Mouse (Mus musculus): ENCODE measurements around the gene Rrp12. TPM values are rescaled to one million over a fixed set of nuclear protein-coding genes. Genes with fewer than 3 reads are reported as not detected.
A peak's percentile ranks its signal among the peaks of the same experiment; 100 is the strongest.
"Not testable (repeated sequence)": the region's sequence is repeated elsewhere in the genome, so short reads cannot be mapped to it uniquely, and the experiment has no call there.

Rrp12 gene
- polyA plus RNA-seq, 1 experiment from 2014 or later, result 17.4 TPM

DNA sequence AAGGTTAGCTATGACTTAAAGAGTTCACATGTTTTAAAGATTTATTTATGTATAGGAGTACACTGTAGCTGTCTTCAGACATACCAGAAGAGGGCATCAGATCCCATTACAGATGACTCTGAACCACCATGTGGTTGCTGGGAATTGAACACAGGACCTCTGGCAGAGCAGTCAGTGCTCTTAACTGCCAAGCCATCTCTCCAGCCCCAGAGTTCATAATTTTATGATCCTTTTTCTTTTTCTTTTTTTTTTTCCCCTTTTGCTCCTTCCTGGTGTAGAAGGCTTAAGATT, 18.6 kb upstream of the Rrp12 start:
- not testable (repeated sequence) for H3K9me3 ChIP-seq; H3K27me3 ChIP-seq; H3K9ac ChIP-seq; H3K4me3 ChIP-seq; ATAC-seq (ENCODE audit: insufficient number of reproducible peaks, low FRiP score, low TSS enrichment, low read depth); H3K27ac ChIP-seq
- peak overlapping the region; percentile 83; the same call in 1 of the 2 replicates for H3K4me2 ChIP-seq
- H3K4me1 ChIP-seq, result peaks cover 19% of the 10 kb centered on the region
- peaks cover 29% of the 10 kb centered on the region for H3K36me3 ChIP-seq

DNA sequence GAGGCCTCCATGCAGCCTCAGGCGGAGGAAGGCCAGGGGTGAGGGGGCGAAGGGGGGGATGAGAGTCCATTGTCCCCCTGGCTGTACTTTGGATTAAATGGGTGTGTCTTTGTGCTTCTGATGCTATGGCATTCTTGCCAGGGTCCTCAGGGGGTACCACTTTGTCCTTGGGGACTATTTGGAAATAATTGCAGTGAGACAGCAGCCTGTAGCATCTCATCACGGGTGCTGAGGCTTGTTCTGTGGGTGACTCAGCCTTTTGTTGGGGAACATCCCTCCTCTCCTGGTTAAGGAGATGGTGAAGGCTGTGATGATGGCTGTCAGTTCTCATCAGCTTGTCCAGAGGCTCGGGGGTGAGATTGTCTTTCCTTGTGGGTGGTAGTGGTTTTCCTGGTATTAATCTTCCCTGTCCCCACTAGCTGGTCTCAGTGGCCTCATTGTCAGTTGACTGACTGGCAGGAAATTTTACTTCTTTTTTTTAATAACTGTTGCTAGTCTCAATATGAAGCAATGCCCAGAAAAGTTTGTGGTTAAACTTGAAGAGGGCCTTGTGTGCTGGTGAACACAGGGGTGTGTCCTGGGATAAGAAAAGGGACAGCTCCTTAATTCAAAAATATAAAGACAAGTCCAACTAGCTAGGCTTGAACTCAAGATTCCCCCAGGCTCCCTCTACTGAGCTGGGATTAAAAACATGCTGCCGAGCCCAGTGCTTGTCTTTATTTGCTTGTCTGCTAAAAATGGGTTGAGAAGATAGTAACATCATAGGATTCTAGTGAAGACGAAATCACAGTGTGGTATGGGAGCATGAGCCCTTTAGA, 18.0 kb upstream of the Rrp12 start:
- peaks cover 24% of the 10 kb centered on the region for H3K36me3 ChIP-seq
- H3K4me3 ChIP-seq, result peak overlapping the region; percentile 89
- peak overlapping the region; percentile 83 for H3K4me2 ChIP-seq
- peaks cover 19% of the 10 kb centered on the region for H3K4me1 ChIP-seq
- WGBS, result 38% methylated on average over 6 of the region's 6 CpGs
- H3K9me3 ChIP-seq, result no peaks in the 10 kb centered on the region
- H3K9ac ChIP-seq, result peak overlapping the region; percentile 85
- H3K27ac ChIP-seq, result no peak overlapping the region; the same call in 1 of the 2 replicates
- H3K27me3 ChIP-seq, result no peaks in the 10 kb centered on the region
- ATAC-seq (ENCODE audit: insufficient number of reproducible peaks, low FRiP score, low TSS enrichment, low read depth), result no peak

DNA sequence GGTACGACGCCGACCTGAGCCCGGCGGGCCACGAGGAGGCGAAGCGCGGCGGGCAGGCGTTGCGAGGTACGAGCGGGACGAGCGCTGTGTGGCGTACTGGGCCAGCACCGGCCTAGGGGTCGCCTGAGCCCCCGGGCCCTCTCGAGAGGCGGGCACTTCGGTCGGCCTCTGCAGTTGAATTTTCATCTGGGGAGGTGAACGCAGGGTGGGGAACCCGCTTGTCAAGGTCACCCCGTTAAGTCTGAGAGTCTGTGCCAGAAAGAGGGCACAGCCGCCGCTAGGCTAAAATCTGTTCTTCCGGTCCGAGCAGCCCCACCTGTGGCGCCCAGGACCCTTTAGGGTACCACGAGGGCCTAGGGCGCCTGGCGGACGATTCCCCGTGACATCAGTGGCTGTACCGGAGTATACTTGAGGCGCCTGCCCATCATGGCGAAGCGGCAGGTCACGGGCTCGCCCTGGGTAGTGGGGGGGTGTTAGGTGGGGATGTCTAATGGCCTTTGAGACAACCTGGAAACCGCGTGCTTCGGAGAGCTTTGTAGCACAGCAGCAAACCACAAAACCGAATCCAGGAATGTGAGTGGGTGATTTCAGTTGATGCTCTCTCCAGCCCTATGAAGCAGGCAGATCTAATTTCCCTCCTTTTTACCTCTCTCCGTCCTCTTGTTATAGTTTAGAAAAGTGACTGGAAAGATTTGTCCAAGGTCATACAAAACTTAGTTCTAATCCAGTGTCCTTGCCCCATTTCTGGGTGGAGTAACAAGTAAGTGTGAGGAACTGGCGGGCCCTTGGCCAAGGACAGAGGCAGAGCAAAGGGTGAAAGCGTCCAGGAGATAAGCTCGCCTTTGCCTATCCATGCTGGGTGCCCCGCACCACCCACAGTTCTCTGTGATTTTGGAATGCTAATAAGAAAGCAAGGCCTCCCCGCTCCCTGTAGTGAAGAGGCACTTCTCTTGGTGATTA, 16.4 kb upstream of the Rrp12 start:
- Histone ChIP-seq H3K27ac (peak overlapping the region; percentile 95), H3K4me1 (peaks cover 19% of the 10 kb centered on the region), H3K4me3 (peak overlapping the region; percentile 89), H3K27me3 (no peaks in the 10 kb centered on the region), H3K36me3 (peaks cover 18% of the 10 kb centered on the region), H3K9me3 (no peaks in the 10 kb centered on the region), H3K9ac (peak overlapping the region; percentile 85), H3K4me2 (peak overlapping the region; percentile 83)
- under 1% methylated on average over 48 of the region's 53 CpGs for WGBS
- ATAC-seq (ENCODE audit: insufficient number of reproducible peaks, low FRiP score, low TSS enrichment, low read depth), result peak; percentile 63

DNA sequence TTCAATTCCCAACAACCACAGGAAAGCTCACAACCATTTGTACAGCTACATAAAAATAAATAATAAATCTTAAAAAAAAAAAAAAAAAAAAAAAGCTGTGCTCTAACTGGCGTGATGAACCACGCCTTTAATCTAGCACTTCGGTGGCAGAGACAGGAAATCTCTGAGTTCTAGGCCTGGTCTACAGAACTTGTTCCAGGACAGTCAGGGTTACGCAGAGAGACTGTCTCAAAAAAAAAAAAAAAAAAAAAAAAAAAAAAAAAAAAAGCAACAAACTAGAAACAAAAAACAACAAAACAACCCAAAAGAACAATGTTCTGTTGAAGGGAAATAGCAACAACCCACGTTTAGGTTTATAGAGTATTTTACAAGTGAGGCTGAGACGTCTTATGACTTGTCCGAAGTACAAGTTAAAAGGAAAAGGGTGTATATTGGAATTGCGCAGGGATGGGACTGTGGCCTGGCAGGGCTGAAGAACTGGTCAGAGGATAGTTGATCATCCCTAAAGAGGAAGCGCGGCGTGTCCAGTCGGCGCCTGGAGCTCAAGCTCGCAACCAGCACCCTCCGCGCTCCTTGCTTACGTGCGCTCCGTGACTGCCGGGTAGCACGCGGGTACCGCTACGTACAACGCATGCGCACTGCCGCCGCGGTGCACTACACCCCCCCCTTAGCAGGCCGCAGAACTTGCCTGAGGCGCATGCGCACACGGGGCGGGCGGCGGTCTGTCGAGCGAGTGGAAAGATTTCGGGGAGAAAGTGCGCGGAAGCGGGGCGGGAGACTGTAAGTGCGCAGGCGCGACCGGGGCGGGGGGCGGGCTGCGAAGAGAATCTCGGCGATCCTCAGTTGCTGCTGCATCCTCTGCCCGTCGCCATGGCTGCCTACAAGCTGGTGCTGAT, 15.5 kb upstream of the Rrp12 start, which contains the start of gene Pgam1:
Gene Pgam1, plus strand, starts transcription at position 746 of the 896 bp plus-strand sequence.
- peaks cover 19% of the 10 kb centered on the region for H3K4me1 ChIP-seq
- peak; percentile 93 for ATAC-seq (ENCODE audit: insufficient number of reproducible peaks, low FRiP score, low TSS enrichment, low read depth)
- H3K27ac ChIP-seq, result peak within 1 kb of the TSS; percentile 95
- H3K36me3 ChIP-seq, result peaks cover 8% of the 10 kb centered on the region
- H3K4me3 ChIP-seq, result peak within 1 kb of the TSS; percentile 89
- no peaks in the 10 kb centered on the region for H3K9me3 ChIP-seq
- H3K9ac ChIP-seq, result peak within 1 kb of the TSS; percentile 85
- H3K27me3 ChIP-seq, result no peaks in the 10 kb centered on the region
- H3K4me2 ChIP-seq, result peak within 1 kb of the TSS; percentile 83
- 7% methylated on average over 54 of the region's 54 CpGs for WGBS

DNA sequence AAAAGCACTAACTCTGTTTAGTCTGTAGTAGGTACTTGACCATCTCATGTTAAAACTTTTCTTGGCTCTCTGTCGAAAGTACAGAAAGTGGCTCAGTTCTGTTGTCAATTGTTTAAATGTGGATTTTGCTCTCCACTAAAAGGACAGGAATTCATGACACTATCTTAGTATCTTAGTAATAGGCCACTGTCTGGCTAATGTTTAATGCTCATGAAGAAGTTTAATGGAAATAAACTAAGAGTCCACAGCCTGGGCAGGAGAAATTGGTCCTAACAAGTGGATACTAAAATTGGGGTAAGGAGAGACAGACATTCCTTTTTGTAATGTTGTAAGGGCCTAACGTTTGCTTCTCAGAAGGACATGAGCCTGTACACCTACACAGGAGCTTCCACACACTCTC, 14.4 kb upstream of the Rrp12 start:
- 84% methylated on average over 2 of the region's 2 CpGs for WGBS
- no peak for ATAC-seq (ENCODE audit: insufficient number of reproducible peaks, low FRiP score, low TSS enrichment, low read depth)
- H3K27me3 ChIP-seq, result no peaks in the 10 kb centered on the region
- peaks cover 19% of the 10 kb centered on the region for H3K4me1 ChIP-seq
- no peak overlapping the region for H3K4me3 ChIP-seq
- no peak overlapping the region for H3K9ac ChIP-seq
- no peak overlapping the region for H3K4me2 ChIP-seq
- no peaks in the 10 kb centered on the region for H3K36me3 ChIP-seq
- H3K27ac ChIP-seq, result no peak overlapping the region
- no peaks in the 10 kb centered on the region for H3K9me3 ChIP-seq

DNA sequence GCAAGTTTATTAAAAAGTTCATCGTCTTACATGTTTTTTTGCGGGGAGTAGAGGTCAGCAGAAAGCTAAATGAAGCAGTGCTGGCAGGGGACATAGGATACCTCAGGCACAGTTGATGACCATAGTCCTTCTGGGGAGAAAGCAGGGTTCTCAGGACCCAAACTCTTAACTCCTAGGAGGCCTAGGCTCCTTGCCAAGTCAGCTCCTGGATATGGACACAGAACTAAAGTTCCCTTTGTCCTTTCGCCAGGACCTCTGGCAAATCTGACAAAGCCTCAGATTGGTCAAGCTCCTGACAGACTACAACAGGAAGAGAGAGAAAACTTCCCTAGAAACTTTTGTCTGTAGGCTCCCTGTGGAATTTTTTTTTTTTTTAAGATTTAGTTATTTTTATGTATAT, 12.8 kb upstream of the Rrp12 start:
- H3K4me3 ChIP-seq, result no peak overlapping the region
- no peak for ATAC-seq (ENCODE audit: insufficient number of reproducible peaks, low FRiP score, low TSS enrichment, low read depth)
- WGBS, result 83% methylated on average over 3 of the region's 3 CpGs

DNA sequence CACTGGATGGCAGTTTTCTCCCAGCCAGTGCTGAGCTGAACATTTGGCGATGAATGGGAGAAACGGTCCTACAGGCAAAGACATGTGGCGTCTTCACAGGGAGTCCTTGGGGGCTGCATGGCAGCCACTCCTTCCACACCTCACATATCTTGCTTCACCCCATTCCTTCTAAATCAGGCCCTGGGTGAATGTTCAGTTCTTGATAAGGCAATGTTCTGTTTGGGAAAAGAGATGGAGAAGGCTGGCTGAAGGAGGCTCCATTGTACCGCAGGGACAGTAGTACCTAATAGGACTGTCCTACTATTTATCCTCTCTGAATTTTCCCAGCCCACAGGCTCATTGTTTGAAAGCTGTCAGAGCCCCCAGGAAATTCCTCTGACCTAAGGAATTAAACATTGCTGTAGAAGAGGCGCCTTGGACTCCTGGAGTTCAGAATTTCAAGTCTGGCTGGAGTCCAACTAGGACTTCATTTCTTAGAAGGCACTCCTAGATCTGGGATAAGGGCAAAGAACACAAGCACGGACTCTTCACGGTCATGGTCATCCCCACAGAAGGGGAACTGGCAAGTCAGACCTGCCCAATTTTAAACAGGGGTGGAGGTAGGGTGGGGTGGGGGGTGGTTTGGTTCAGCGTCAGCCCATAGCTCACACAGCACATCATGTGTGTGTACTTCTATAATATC, 11.2 kb upstream of the Rrp12 start:
- Histone ChIP-seq H3K27me3 (no peaks in the 10 kb centered on the region), H3K9me3 (no peaks in the 10 kb centered on the region), H3K27ac (peak overlapping the region; percentile 43), H3K4me3 (no peak overlapping the region), H3K9ac (no peak overlapping the region), H3K36me3 (no peaks in the 10 kb centered on the region), H3K4me1 (no peaks in the 10 kb centered on the region), H3K4me2 (no peak overlapping the region)
- no peak for ATAC-seq (ENCODE audit: insufficient number of reproducible peaks, low FRiP score, low TSS enrichment, low read depth)
- WGBS, result 43% methylated on average over 8 of the region's 8 CpGs

More for the DNA sequence above, 12.8 kb upstream of the Rrp12 start:
- Histone ChIP-seq H3K9me3 (no peaks in the 10 kb centered on the region), H3K27me3 (no peaks in the 10 kb centered on the region), H3K27ac (no peak overlapping the region), H3K36me3 (no peaks in the 10 kb centered on the region), H3K4me1 (peaks cover 10% of the 10 kb centered on the region), H3K4me2 (no peak overlapping the region), H3K9ac (no peak overlapping the region)

DNA sequence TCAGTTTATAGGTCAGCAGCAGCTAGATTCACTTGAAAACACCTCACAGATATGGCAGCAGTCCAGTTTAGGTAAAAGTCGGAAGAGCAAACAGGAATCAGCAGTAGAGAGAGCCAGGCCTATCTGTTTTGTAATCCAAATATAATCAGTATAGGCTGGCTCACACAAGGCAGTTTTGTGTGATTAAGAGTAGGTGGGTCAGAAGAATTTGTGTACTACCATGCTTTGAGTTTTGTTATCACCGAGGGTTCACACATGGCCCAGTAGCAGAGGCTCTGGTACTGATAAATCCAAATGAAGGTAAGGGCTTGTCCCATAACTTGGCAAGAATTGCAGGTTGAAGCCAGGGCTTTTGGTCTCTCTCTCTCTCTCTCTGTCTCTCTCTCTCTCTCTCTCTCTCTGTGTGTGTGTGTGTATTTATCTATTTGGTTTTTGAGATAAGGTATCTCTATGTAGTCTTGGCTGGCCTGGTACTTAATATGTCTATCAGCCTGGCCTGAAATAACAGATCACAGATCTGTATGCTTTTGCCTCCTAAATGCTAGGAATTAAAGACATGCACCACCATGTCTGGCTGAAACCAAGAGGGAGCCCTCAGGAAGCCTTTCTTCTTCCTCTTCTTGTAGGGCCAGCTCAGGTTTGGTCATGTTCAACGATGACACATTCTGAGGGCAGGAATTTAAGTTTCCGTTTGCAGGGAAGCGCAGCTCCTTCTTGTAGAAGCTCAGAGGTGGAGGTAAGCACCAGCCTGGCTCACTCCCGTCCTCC, 10.5 kb upstream of the Rrp12 start:
- 51% methylated on average over 6 of the region's 6 CpGs for WGBS
- H3K9me3 ChIP-seq, result no peaks in the 10 kb centered on the region
- no peak overlapping the region for H3K4me3 ChIP-seq
- no peak overlapping the region for H3K4me2 ChIP-seq
- no peak for ATAC-seq (ENCODE audit: insufficient number of reproducible peaks, low FRiP score, low TSS enrichment, low read depth)
- peaks cover 4% of the 10 kb centered on the region; the same call in 1 of the 2 replicates for H3K4me1 ChIP-seq
- no peaks in the 10 kb centered on the region for H3K36me3 ChIP-seq
- peak overlapping the region; percentile 43 for H3K27ac ChIP-seq
- no peak overlapping the region for H3K9ac ChIP-seq
- H3K27me3 ChIP-seq, result no peaks in the 10 kb centered on the region

DNA sequence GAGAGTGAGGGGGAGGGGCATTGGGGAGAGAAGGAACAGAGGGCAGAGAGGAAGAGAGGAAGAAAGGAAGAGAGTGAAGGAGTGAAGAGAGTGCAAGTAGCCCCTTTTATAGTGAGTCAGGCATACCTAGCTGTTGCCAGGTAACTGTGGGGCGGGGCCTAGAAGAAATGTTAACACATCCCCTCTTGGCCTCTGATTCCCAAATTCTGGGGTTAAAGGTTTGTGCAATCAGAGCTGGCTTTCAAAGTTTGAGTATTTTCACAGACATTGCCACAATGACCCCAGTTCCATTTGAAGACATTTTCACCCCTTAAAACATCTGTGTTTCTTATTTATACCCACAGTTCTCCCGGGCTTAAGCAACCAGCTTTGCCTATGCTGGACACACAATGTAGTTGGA, 9.3 kb upstream of the Rrp12 start:
- no peak for ATAC-seq (ENCODE audit: insufficient number of reproducible peaks, low FRiP score, low TSS enrichment, low read depth)
- Histone ChIP-seq H3K36me3 (no peaks in the 10 kb centered on the region), H3K27me3 (no peaks in the 10 kb centered on the region), H3K4me2 (no peak overlapping the region), H3K27ac (no peak overlapping the region), H3K4me1 (peaks cover 4% of the 10 kb centered on the region; the same call in 1 of the 2 replicates), H3K9me3 (no peaks in the 10 kb centered on the region), H3K9ac (no peak overlapping the region), H3K4me3 (no peak overlapping the region)
- WGBS, result 83% methylated on average over 2 of the region's 2 CpGs

DNA sequence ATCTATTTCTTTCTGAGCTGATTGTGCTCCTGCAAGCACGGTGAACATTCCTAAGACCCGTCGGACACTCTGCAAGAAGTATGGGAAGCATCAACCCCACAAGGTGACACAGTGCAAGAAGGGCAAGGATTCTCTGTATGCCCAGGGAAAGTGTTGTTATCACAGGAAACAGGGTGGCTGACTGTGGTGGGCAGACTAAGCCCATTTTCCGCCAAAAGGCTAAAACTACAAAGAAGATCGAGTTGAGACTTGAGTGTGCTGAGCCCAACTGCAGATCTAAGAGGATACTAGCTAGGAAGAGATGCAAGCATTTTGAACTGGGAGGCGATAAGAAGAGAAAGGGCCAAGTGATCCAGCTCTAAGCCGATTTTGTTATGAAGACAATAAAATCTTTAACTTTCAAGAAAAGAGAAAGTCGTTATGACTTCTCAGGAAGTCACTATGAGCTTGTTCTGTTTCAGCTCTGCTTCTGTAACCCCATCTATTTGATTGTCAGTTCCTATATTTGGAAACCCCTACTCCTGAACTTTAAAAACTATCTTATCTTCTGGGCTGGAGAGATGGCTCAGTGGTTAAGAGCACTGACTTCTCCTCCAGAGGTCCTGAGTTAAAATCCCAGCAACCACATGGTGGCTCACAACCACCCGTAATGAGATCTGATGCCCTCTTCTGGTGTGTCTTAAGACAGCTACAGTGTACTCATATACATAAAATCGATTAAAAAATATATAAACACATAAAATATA, 7.0 kb upstream of the Rrp12 start:
- no peak overlapping the region for H3K27ac ChIP-seq
- H3K27me3 ChIP-seq, result no peaks in the 10 kb centered on the region
- H3K36me3 ChIP-seq, result no peaks in the 10 kb centered on the region
- WGBS, result 85% methylated on average over 10 of the region's 10 CpGs
- no peak overlapping the region for H3K4me3 ChIP-seq
- peaks cover 4% of the 10 kb centered on the region; the same call in 1 of the 2 replicates for H3K4me1 ChIP-seq
- no peak overlapping the region for H3K9ac ChIP-seq
- no peaks in the 10 kb centered on the region for H3K9me3 ChIP-seq
- no peak for ATAC-seq (ENCODE audit: insufficient number of reproducible peaks, low FRiP score, low TSS enrichment, low read depth)
- no peak overlapping the region for H3K4me2 ChIP-seq
